Mouse (Mus musculus): ENCODE measurements around the gene Scarf1. TPM values are rescaled to one million over a fixed set of nuclear protein-coding genes. Genes with fewer than 3 reads are reported as not detected.

Gene Scarf1
- total RNA-seq (2022): 1 to 10 TPM; 6.0 to 9.4 (median 7.2) TPM

- DNase-seq: peak; percentile 52
These were observed at the start of gene Scarf1 for GRCm38 (mm10) chr11:75513336-75513735. Gene Scarf1 (plus strand): TSS chr11:75513540.

GRCm38 (mm10) chr11:75463624-75464023, 49.7 kb upstream of the Scarf1 start:
- DNase-seq: no peak

DNA sequence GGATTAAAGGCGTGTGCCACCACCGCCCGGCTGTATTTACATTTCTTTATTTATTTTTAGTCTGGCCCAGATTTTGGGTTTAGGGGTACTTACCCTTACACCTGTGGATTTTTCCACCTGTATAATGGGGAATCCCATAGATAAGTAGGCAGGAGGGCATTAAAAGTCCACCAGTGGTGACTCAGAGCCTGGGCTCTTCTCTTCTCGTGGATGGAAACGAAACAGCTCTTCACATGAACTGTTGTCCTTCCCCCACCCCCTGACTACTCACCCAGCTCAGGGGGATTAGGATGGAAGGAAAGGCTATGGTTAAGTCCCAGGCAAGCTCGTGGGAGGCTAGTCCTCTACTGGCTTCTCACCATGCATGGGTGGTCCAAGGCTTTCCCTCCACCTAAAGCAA, 48.9 kb upstream of the Scarf1 start:
- DNase-seq: no peak

DNA sequence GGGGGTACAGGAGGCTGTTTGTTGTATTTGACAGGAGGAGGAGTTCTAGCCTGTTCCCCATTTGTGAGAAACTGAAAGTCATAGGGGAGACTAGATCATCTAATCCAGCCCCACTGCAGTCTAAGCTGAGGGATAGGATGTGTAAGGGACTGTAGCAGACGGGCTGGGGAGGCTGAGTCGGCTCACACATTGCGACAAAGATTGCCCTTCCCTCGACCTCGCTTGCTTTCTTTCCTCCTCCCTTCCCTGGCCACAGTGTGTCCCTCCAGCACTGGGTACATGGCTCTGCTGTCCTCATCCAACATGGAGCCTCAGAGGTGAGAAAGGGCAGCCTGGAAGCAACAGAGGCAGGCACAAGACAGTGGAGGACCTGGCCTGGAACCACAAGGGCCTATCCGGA, 48.3 kb upstream of the Scarf1 start:
- DNase-seq: no peak

DNA sequence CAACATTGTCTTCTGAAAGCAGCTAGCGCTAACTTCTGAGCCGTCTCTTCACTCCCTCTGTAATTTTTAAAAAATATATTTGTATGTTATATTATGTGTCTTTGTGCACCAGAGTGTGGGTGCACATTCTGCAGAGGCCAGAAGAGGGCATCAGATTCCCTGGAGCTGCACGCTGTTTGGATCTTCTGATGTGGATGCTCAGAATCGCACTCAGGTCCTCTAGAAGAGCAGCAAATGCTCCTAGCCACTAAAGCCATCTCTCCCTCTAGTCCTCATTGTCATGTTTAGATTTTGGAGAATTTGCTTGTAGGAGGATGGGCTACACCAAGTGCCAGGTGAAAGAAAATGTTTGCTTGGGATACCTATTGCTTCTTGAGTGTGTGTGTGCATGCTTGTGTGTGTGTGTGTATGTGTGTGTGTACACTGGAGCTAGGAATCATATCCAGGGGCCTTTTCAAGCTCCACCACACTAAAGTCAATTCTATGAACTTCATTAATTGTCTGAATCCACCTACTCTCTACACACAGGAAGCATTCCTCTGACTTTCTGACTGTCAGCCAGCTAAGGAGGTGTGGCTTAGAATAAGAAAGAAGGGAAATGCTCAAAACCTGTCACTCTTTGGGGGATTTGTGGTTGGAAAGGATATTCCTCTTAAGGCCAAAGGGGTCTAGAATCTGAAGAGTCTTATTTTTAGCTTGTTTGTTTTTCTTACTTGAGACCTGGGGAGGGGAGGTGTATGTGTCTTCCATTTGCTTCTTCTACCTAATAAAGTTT, 46.4 kb upstream of the Scarf1 start:
- no peak for DNase-seq

- peak; percentile 74 for DNase-seq
These were observed 45.7 kb upstream of the Scarf1 start for GRCm38 (mm10) chr11:75467512-75468215.

DNA sequence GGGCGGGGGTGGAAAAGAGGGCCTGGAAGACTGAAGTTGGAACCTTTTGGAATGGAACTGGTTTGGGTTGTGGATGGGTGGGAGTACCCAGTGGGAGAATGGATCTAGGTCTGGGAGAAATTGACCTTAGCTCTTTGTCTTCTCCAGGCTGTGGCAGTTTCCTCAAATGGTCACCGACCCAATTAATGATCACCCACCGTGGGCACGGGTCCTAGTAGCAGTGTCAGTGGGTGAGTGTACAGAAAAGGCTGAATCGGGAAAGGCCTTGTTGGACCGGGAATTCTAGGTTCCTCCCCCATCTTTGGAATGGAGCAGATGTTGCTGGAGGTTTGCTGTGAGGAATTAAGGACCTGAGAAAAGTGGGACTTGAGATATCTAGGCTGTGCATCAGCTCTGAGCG, 44.9 kb upstream of the Scarf1 start:
- no peak for DNase-seq

GRCm38 (mm10) chr11:75469261-75469660, 44.1 kb upstream of the Scarf1 start:
- no peak for DNase-seq

DNA sequence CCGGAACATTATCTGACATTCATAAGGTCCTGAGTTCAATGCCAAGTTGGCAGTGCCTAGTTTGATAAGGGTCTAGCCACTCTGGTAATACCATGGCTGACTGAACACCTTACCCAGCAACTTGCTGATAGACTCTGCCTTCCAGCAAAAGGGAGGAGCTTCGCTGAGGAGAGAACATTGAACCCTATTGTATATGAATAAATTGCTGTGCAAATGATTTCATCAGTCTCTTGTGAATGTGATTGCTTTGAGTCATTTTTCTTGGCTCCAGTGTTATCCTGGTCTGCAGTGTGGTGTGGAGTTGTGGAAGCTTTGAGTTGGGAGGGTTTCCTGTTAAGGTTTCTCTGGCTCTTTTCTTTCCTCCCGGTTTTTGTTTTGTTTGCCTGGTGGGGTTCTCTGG, 42.7 kb upstream of the Scarf1 start:
- DNase-seq: no peak

GRCm38 (mm10) chr11:75472469-75473081, 40.8 kb upstream of the Scarf1 start:
- DNase-seq: no peak

- no peak for DNase-seq
These were observed 40.0 kb upstream of the Scarf1 start for GRCm38 (mm10) chr11:75473376-75473775.

DNA sequence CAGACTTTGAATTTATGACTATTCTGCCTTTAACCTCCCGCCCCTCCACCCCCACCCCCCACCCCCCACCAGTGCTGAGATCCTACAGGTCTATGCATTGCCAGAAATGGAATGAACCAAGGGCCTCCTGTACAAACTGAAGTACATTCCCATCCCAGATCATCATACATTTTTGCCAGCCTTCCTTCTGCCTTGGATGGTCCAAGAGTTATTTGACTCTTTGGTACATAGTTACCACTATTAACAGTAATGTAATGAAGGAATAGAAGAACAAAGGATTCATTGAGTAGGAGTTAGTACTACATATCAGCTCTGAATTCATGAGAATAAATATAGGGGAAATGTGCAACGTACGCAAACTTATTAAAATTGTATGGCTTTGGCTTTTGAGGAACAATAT, 27.1 kb upstream of the Scarf1 start:
- DNase-seq: no peak

DNA sequence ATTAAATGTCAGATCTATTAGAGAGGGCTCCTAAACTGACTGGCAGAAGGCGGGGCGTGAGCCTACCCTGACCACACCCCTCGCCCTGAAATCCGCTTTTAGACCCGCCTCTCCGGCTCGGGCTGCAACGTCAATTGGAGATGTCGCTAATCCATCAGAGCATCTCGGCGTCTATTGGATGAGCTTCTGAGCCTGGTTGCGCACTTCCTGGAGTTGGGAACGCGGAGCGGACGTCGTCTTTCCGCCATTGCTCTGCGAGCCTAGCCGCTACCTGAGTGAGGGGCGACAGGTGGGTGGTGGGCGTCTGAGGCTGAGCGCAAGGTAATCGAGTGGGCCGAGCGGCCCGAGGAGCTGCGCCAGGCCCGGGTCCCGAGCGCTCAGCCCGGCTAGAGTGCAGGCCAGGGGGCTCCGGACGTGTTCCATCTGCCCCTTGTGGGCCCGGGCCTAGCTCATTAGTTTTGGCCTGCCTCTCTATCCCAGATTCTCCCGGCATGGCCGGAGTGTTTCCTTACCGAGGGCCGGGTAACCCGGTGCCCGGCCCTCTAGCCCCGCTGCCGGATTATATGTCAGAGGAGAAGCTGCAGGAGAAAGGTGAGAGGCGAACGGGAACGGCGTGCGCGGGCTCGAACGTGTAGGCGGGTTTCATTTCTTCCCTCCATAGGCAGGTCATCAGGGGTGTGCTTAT, 26.6 kb upstream of the Scarf1 start, which contains the start of gene Prpf8:
Prpf8 (plus strand) TSS at position 216 of the 685 bp plus-strand sequence.
- peak; percentile 98 for DNase-seq

DNA sequence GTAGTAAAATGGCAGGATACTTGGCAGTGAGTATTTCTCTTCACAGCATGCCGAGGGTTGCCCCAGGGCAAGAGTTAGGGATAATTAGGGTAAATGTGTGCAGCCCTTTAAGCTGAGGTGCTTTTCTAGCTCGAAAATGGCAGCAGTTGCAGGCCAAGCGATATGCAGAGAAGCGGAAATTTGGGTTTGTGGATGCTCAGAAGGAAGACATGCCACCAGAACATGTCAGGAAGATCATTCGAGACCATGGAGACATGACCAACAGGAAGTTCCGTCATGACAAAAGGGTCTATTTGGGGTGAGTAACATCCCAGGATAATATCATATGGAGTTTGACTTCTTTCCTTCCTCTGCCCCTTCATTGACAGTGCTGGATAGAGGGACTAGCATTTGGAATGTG, 25.8 kb upstream of the Scarf1 start:
- DNase-seq: no peak

DNA sequence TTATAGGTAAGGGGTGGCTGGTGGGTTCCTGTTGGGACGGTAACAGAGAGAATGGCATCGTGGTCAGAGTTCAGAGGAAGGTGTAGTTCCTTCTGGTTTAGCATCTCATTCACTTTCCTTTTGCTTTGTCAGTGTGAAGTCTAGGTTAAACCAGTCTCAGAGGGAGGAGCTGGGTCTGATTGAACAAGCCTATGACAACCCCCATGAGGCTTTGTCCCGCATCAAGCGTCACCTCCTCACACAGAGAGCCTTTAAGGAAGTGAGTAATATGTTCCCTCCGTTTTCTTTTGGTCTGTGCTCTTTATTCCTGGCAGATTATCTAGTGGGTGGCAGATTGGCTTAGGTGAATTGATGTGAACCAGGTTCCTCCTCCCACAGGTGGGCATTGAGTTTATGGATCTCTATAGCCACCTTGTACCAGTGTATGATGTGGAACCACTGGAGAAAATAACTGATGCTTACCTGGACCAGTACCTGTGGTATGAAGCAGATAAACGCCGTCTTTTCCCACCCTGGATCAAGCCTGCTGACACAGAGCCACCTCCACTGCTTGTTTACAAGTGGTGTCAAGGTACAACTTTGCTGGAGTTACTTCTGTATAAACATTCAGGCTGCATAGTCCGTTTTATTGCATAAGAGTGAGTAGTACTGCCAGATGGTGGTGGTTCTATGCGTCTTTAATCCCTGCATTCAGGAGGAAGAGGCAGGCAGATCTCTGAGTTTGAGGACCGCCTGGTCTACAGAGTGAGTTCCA, 18.9 kb upstream of the Scarf1 start:
- no peak for DNase-seq

- no peak for DNase-seq
These were observed 15.2 kb upstream of the Scarf1 start for GRCm38 (mm10) chr11:75498126-75498525.

DNA sequence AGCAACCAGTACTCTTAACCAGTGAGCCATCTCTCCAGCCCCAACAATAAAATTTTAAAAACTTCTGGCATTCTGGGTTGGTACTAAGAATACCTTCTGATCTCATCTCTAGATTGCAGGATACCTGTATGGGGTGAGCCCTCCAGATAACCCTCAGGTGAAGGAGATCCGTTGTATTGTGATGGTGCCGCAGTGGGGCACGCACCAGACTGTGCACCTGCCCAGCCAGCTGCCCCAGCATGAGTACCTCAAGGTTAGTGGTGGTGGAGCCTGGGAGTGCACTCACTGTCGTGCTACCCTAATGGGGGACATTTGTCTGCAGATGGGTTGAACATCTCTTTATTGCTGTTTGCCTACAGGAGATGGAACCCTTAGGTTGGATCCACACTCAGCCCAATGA, 5.2 kb upstream of the Scarf1 start:
- no peak for DNase-seq

GRCm38 (mm10) chr11:75508904-75509303, 4.4 kb upstream of the Scarf1 start:
- no peak for DNase-seq

DNA sequence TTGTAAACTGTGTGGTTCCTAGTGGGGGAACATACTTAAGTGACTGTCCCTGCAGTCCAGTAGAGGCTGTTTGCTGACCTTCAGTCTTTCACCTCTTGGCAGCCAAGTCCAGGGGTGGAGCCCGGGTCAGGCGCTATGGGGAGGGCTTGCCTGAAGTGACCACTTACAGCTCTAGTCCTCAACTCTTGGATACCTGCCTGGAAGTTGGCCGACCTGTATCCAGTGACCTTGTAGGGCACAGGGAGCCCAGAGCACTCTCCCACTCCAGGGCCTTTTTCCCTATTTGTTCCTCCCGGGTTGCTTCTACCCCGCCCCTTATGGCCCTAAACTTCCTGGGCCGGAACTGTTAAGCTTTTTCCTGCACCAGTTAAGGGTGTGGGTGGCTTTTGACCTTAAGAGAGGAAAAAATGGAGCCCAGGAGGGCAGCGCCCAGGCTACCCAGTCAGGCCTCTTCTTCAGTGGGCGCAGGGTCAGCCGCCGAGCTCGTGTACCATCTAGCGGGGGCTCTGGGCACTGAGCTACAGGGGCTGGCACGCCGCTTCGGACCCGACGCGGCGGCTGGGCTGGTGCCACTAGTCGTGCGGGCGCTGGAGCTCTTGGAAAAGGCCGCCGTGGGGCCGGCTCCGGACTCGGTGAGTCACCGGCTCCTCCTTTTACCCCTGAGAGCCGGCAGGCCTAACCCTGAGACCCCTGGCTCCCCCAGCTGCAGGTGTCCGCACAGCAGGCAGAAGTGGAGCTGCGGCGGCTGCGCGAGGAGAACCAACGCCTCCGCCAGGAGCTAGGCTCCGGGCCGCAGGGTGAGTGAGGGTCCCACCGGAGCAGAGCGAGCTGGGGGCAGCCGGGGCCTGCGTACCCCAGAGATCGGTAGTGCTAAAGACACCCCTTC, 3.4 kb upstream of the Scarf1 start, which contains the start of gene Rilp:
Rilp (plus strand) TSS at position 354 of the 886 bp plus-strand sequence.
- peak; percentile 81 for DNase-seq

- DNase-seq: peak; percentile 88
These were observed 2.7 kb upstream of the Scarf1 start for GRCm38 (mm10) chr11:75510627-75510993.

GRCm38 (mm10) chr11:75511213-75511612, 2.1 kb upstream of the Scarf1 start:
- peak; percentile 47 for DNase-seq

Measured in adrenal gland, adult 8-10 months (tissue).